Mouse (Mus musculus) mouse trophoblast stem cell (cell line): ENCODE measurements around the gene Twnk.

Source experiments
- in situ Hi-C, 2 experiments: fragments of 300-500 bp; cut with MseI, MboI; formaldehyde crosslinking; loops; 2 replicates in 1 of 2; 3 replicates in 1 of 2; pipeline ENCODE4 v1.15.1; 2025

Gene Twnk

DNA sequence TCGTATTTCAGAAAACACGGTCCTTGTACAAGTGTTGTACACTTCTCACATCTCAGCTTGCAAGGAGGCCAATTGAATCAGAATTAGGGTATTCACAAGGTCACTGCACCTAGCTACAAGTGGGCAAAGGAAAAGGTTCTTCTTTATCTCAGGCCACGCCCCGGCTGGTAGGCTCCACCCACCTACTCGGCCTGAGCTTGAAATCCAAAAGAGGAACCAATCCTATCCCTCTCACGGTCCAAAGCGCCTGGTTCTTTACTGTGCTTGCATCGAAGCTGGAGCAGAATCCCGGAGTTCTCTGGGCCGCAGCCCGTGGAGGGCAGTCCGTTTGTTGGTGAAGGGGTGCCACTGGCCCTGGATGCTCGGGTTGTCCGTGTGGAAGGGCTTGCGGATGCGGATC, at the start of gene Twnk:
TSS of gene Twnk (plus strand) at position 220 of the 400 bp plus-strand sequence.
- in situ Hi-C loops = no loop called here

DNA sequence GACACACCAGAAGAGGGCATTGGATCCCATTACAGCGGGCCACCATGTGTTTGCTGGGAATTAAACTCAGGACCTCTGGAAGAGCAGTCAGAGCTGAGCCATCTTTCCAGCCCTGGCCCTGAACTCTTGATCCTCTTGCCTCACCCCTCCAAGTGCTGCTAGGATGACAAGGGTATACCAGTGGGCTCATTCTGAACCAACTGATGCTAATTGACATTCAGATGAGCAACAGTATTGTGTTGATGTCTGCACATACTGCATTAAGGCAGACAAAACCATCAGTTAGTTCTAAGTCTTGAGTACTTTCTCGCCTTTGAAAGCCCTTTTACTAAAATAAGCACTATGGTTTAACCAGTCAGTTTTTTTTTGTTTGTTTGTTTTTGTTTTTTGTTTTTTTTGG, 45.8 kb upstream of the Twnk start:
- in situ Hi-C loops = no loop called here

DNA sequence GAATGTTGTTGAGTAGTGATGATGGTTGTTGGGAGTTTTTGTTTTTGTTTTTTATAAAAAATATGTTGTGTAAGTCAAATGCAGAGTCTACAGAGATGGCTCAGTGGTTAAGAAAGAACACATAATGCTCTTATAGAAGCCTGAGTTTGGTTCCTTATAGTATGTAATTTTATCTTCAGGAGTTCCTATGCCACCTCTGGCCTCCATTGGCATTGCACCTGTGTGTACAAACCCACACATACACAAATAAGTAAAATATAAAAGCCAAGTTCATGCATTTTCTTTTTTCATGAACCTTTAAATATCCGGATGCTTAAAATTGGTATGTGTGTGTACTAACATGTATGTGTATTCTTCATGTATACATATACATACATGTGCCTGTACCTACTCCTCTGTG, 39.5 kb upstream of the Twnk start:
- in situ Hi-C loops = no loop called here

DNA sequence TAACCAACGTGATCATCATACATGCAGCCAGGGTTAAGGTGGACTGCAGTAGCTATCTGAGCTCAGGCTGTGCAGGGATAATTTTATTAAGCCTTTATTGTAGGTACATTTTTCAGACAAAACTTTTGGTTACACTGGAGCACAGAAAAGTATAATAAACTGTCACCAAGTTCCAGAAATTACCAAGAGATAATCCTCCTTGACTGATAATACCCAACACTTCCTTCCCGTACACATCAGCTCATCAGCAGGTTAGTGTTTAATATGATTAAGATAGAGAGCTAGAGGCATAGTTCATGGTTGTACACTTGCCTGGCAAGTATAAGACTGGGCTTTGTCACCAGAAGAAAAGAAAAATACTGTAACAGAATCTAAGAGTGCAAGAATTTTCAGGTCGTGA, 37.1 kb upstream of the Twnk start:
- in situ Hi-C loops = no loop called here

- in situ Hi-C loops = no loop called here
Measured at GRCm38 (mm10) chr19:44976636-44977035, 28.8 kb upstream of the Twnk start.

DNA sequence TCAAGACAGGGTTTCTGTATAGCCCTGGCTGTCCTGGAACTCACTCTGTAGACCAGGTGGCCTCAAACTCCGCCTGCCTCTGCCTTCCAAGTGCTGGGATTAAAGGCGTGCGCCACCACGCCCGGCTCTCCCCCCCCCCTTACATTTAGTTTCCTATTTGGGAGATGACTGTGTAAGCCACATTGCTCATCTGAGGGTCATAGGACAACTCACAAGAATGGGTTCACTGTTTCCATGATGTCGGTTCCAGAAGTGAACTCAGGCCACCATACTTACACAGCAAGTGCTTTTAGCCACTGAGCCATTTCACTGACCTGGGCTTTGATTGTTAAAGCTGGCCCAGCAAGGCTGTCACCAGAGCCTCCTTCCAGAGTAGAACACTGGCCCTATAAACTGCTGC, 28.3 kb upstream of the Twnk start:
- in situ Hi-C loops = no loop called here

- in situ Hi-C loops = no loop called here
Measured at GRCm38 (mm10) chr19:44980787-44981186, 24.7 kb upstream of the Twnk start.

DNA sequence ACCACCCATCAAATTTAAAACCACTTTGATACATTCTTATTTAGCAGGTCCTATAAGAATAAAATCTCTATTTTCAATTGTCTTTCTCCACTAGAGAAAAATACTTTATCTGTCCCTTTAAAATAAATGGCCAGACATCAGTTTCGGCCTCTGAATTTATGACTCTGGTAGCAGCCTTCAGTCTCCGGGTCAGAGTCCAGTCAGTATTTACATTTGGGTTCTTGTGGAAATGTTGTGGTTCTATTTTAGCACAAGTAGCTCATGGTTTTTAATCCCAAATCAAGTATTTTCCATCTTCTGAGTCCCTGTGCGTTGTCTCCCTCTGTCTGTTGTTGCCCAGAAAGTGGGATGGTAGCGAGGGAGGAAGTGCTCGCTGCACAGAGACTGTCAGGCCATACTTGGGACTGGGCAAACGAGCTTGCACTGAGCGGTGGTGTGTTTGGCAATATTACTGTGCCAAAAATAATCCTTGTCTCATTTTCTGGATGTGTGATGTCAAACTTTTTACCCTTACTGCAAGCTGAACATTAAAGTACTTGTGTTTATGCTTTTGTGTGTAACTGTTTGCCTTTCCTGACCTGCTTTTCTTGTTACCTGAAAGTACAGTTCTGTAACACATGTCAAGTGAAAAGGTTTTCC, 22.9 kb upstream of the Twnk start:
- in situ Hi-C loops = no loop called here

DNA sequence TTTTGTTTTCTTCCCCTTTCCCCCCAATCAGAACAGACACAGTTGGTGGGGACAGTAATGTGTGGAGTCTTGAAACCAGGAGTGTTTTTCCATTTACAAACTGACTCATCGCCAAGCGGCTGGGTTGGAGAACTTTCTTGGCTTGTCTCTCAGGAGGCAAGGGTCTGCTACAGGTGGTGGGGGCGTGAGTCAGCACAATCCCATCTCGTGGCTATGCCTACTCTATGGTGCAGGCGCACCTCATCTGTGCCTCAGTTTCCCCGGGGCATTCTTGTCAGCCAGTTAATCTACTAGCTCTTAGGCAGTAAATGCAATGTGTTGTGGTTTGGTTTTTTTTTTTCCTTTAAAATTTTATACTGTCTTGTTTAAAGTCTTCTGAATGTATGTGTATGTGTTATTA, 22.1 kb upstream of the Twnk start:
- in situ Hi-C loops = no loop called here

- in situ Hi-C loops = no loop called here
Measured at GRCm38 (mm10) chr19:44984420-44984819, 21.0 kb upstream of the Twnk start.

- in situ Hi-C loops = no loop called here
Measured at GRCm38 (mm10) chr19:44985159-44985988, 20.1 kb upstream of the Twnk start.

DNA sequence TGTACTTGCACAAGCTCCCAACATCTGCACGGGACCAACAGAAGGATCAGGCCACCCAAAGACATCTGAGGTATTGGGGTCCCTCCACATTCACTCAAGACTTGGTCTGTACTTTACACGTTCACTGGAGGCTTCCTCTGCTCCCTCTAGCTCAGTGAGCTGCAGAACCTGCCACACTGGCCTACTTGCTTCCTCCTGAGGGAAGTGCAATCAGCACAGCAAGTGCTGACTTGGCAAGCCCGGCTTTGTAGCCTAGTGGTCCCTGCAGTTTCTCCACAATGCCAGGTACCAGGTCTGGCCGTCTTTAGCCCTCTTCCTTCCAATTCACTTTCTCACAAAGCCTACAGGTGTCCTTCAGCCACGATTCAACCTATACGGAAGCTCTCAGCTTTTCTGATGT, 18.5 kb upstream of the Twnk start:
- in situ Hi-C loops = no loop called here

GRCm38 (mm10) chr19:44987851-44988250, 17.6 kb upstream of the Twnk start:
- in situ Hi-C loops = no loop called here

- in situ Hi-C loops = no loop called here
Measured at GRCm38 (mm10) chr19:44988321-44988720, 17.1 kb upstream of the Twnk start.

GRCm38 (mm10) chr19:44988831-44989566, 16.5 kb upstream of the Twnk start, which contains the start of gene Sema4g:
Gene Sema4g, plus strand, starts transcription at chr19:44989101.
- in situ Hi-C loops = no loop called here

GRCm38 (mm10) chr19:44989567-44990495, 15.6 kb upstream of the Twnk start:
- in situ Hi-C loops = no loop called here

- in situ Hi-C loops = no loop called here
Measured at GRCm38 (mm10) chr19:44991031-44991430, 14.4 kb upstream of the Twnk start.

DNA sequence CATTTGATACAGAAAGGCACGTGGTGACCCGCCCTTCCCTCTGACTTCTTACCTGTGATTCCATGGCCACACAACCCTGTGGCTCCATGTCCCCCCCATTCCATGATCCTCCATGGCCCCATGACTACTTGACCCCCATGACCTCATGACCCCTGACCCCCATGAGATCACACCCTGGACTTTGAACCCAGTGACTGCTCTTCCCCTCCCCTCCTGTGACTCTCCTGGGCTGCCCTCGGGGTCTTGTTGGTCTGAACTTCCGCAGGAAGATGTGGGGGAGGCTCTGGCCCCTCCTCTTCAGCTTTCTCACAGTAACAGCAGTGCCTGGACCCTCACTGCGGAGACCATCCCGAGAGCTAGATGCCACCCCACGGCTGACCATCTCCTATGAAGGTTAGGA, 13.2 kb upstream of the Twnk start:
- in situ Hi-C loops = no loop called here

DNA sequence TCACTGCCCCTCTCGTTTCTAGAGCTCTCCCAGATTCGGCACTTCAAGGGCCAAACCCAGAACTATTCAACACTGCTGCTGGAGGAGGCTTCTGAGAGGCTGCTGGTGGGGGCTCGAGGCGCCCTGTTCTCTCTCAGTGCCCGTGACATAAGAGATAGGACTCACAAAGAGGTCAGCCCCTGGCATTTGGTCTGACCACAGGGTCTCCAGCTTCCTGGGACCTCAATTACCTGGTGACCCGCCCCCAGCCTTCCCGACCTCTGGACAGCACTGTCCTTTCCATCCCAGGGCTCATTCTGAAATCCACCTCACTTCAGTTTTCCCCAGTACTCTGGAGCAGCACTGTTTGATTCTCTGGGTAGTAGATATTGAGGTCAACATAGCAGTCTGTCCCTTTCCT, 12.8 kb upstream of the Twnk start:
- in situ Hi-C loops = no loop called here

DNA sequence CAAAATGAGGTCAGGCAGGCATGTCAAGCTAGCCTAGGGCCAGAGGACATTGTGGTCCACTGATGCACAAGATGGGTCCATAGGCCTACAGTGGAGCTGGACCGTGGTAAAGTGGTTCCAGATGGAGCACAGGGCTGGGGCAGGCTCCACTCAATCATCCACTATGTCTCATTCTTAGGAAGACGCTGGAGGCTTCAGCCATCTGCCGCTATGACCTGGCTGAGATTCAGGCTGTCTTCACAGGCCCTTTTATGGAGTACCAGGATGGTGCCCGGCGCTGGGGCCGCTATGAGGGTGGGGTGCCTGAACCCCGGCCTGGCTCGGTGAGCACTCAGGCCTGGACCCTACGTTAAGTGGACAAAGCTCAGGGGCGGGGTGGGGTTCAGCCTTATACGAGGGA, 7.7 kb upstream of the Twnk start:
- in situ Hi-C loops = no loop called here

DNA sequence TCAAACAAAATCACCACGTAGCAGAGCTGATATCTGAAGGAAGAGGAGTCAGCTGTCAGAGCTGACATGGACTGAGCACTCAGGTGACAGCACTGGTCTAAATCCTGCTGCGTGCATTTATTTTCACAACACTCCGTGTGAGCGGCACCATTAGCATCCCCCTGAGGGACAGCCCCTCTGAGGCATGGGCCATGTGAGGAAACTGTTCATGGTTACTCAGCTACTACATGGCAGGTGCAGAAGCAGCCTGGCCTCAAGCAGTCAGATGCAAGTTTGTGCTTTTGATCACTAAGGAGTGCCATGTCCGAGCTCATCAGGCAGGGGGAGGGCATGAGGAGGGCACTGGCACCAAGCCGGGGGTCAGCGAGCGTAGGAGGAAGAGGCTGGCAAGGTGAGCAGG, 5.8 kb upstream of the Twnk start:
- in situ Hi-C loops = no loop called here

GRCm38 (mm10) chr19:45002301-45002700, 3.2 kb upstream of the Twnk start:
- in situ Hi-C loops = no loop called here
